Mouse (Mus musculus) left cerebral cortex, adult 2 months (tissue): ENCODE results near the gene Psme2. TPM values are rescaled to one million over a fixed set of nuclear protein-coding genes. Genes with fewer than 3 reads are reported as not detected.

Experiments used
- DNase-seq, 2 experiments: peaks; one replicate each; pipeline ENCODE4 v3.0.0; 2021 to 2022; ENCODE audit warnings: low spot score in 2 of 2, mixed read lengths in 1 of 2; ENCODE audit errors: extremely low spot score in 1 of 2
- H3K27ac ChIP-seq: fragments of 200-600 bp; 2 replicates; pipeline ENCODE4 v1.8.1; 2022
- H3K4me3 ChIP-seq: fragments of 200-600 bp; 2 replicates; pipeline ENCODE4 v1.8.1; 2022
- CTCF ChIP-seq: fragments of 200-600 bp; IDR thresholded peaks from 2 replicates; pipeline ENCODE4 v1.8.1; 2022; ENCODE audit warnings: antibody characterized with exemption, mild to moderate bottlenecking, moderate library complexity
- intact Hi-C: fragments of 180-260 bp; cut with DNase I; formaldehyde crosslinking; loops from one replicate; pipeline ENCODE4 v1.15.1; 2025
- long read RNA-seq, 2 experiments: library from polyadenylated mRNA; stranded (forward); transcript quantifications; one replicate each; pipeline ENCODE4 v2.0.0; 2021; ENCODE audit warnings: borderline mapping rate in 2 of 2
- total RNA-seq, 2 experiments: library from RNA; stranded (reverse); gene quantifications; 2 replicates each; pipeline ENCODE4 v1.2.3; 2021

Psme2 gene
- total RNA-seq, result 10 to 100 TPM; 46.0 to 60.3 TPM
- long read RNA-seq, experiment 1, transcript Psme2-208 (11 exons, 962 nt), result major isoform, 19 of 24 reads
- long read RNA-seq, experiment 1, partial matches to known transcripts, result 1 of 24 reads
- long read RNA-seq, experiment 1, other reads (novel, unspliced or antisense), result 2 of 24 reads
- long read RNA-seq, experiment 2, transcript Psme2-208 (11 exons, 962 nt), result major isoform, 14 of 14 reads
- long read RNA-seq, experiment 2, partial matches to known transcripts, result 0 of 14 reads
- long read RNA-seq, experiment 2, other reads (novel, unspliced or antisense), result 0 of 14 reads

GRCm38 (mm10) chr14:55590748-55591330 lies at the start of gene Psme2:
TSS of gene Psme2 (minus strand) at chr14:55591113.
- H3K4me3 ChIP-seq, result peak within 1 kb of the TSS; percentile 91
- TF ChIP-seq CTCF, result no peak
- DNase-seq, result peak; percentile 86 to 88
- peak within 1 kb of the TSS; percentile 94 for H3K27ac ChIP-seq
- intact Hi-C loops, result loop anchor here (1.0 kb wide), 1 partner anchor 31 kb away; the partner anchor contains the start of genes A730061H03Rik and Dcaf11

- Histone ChIP-seq H3K4me3 (no peak within 1 kb of the TSS), H3K27ac (no peak within 1 kb of the TSS)
- no peak for DNase-seq
- TF ChIP-seq CTCF, result no peak
- intact Hi-C loops, result no loop called here
Measured at GRCm38 (mm10) chr14:55637795-55638194, 46.9 kb upstream of the Psme2 start, which contains the start of gene Gm49378. TSS of gene Gm49378 (minus strand) at chr14:55637895.

GRCm38 (mm10) chr14:55635523-55636007 lies 44.7 kb upstream of the Psme2 start, which contains the start of gene Ipo4:
TSS of gene Ipo4 (minus strand) at chr14:55635957.
- Histone ChIP-seq H3K27ac (peak within 1 kb of the TSS; percentile 85), H3K4me3 (peak within 1 kb of the TSS; percentile 94)
- intact Hi-C loops, result no loop called here
- no peak for TF ChIP-seq CTCF
- peak; percentile 86 to 88 for DNase-seq

GRCm38 (mm10) chr14:55634874-55635522 lies 44.1 kb upstream of the Psme2 start:
- H3K27ac ChIP-seq, result peak overlapping the region; percentile 85
- peak in 1 of 2 experiments; percentile 34 for DNase-seq
- peak overlapping the region; percentile 94 for H3K4me3 ChIP-seq
- intact Hi-C loops, result no loop called here
- TF ChIP-seq CTCF, result no peak

GRCm38 (mm10) chr14:55629312-55629711 lies 38.4 kb upstream of the Psme2 start:
- DNase-seq, result peak in 1 of 2 experiments; percentile 33
- Histone ChIP-seq H3K4me3 (no peak overlapping the region), H3K27ac (no peak overlapping the region)
- intact Hi-C loops, result no loop called here
- TF ChIP-seq CTCF, result peak; percentile 79

- no peak for DNase-seq
- H3K4me3 ChIP-seq, result no peak overlapping the region
- H3K27ac ChIP-seq, result no peak overlapping the region
- TF ChIP-seq CTCF, result no peak
- intact Hi-C loops, result no loop called here
Measured at GRCm38 (mm10) chr14:55628077-55628827, 37.3 kb upstream of the Psme2 start.

GRCm38 (mm10) chr14:55618486-55619195 lies 27.7 kb upstream of the Psme2 start:
- no peak for DNase-seq
- H3K27ac ChIP-seq, result no peak overlapping the region
- no peak overlapping the region for H3K4me3 ChIP-seq
- TF ChIP-seq CTCF, result no peak
- intact Hi-C loops, result no loop called here

- Histone ChIP-seq H3K27ac (no peak within 1 kb of the TSS), H3K4me3 (no peak within 1 kb of the TSS)
- no peak for DNase-seq
- intact Hi-C loops, result no loop called here
- no peak for TF ChIP-seq CTCF
Measured at GRCm38 (mm10) chr14:55617822-55618221, 26.9 kb upstream of the Psme2 start, which contains the start of gene Rec8. TSS of gene Rec8 (plus strand) at chr14:55618037.

GRCm38 (mm10) chr14:55616844-55617243 lies 25.9 kb upstream of the Psme2 start:
- no peak overlapping the region for H3K27ac ChIP-seq
- no peak for TF ChIP-seq CTCF
- intact Hi-C loops, result no loop called here
- H3K4me3 ChIP-seq, result no peak overlapping the region
- DNase-seq, result no peak

GRCm38 (mm10) chr14:55615876-55616275 lies 25.0 kb upstream of the Psme2 start:
- H3K4me3 ChIP-seq, result no peak overlapping the region
- H3K27ac ChIP-seq, result no peak overlapping the region
- intact Hi-C loops, result no loop called here
- no peak for TF ChIP-seq CTCF
- DNase-seq, result no peak
